Mouse (Mus musculus): ENCODE measurements at regions not wholly inside any gene's neighbourhood (a gene's known extent, or its start where the extent isn't known, plus 50 kb on each side); places are given as distances from the start of the nearest gene placed in this dataset.

DNA sequence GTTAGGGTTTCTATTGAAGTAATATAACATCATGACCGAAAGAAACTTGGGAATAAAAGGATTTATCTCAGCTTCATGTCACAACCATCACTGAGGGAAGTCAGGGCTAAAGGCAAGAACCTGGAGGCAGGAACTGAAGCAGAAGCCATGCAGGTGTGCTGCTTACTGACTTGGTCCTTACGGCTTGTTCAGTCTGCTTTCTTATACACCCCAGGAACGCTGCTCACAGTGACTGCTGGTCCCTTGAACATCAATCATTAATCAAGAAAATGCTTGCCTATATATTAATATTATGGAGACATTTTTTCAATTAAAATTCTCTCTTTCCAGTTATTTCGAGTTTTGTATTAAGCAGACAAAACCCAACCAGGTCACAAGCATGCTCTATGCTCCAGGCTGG is 58.5 kb upstream of the Armc2 start:
- TF ChIP-seq HCFC1 (IDR thresholded peaks at IDR 0.05; ENCODE audit: borderline replicate concordance, insufficient read depth, low read length) (no peak), CHD2 (IDR thresholded peaks at IDR 0.05; ENCODE audit: low read depth, low read length) (no peak), ZNF384 (IDR thresholded peaks at IDR 0.05; ENCODE audit: low read depth, low read length) (no peak), ZC3H11A (IDR thresholded peaks at IDR 0.05; ENCODE audit: borderline replicate concordance, low read depth, low read length) (no peak)
